Mouse (Mus musculus) liver, adult 2 months (tissue): ENCODE results near the gene Lmf2. TPM values are rescaled to one million over a fixed set of nuclear protein-coding genes. Genes with fewer than 3 reads are reported as not detected.

Source experiments
- DNase-seq: peaks from one replicate; pipeline ENCODE4 v3.0.0-alpha.2; 2011; ENCODE audit warnings: low read depth, low spot score; ENCODE audit errors: extremely low read depth
- H3K27ac ChIP-seq: fragments of 200-500 bp; replicated peaks from 2 replicates; pipeline ENCODE4 v1.5.1; 2012; ENCODE audit warnings: low read depth, mild to moderate bottlenecking, control low read depth, inconsistent platforms, low read length; ENCODE audit not compliant: insufficient read depth
- H3K27me3 ChIP-seq: fragments of 200-500 bp; 2 replicates; pipeline ENCODE4 v1.6.1; 2012; ENCODE audit warnings: mild to moderate bottlenecking, moderate library complexity, low read length, inconsistent platforms; ENCODE audit not compliant: control insufficient read depth, insufficient read depth
- H3K36me3 ChIP-seq: fragments of 200-500 bp; 2 replicates; pipeline ENCODE4 v1.6.1; 2012; ENCODE audit warnings: low read length, inconsistent platforms; ENCODE audit not compliant: control insufficient read depth, insufficient read depth
- H3K4me1 ChIP-seq: fragments of 200-500 bp; 2 replicates; pipeline ENCODE4 v1.6.1; 2011; ENCODE audit warnings: low read length; ENCODE audit not compliant: control insufficient read depth, insufficient read depth
- H3K4me3 ChIP-seq: fragments of 200-500 bp; 2 replicates; pipeline ENCODE4 v1.5.1; 2011; ENCODE audit warnings: low read depth, mild to moderate bottlenecking, control low read depth, low read length, moderate library complexity; ENCODE audit not compliant: insufficient read depth
- H3K79me2 ChIP-seq: fragments of 200-500 bp; 2 replicates; pipeline ENCODE4 v1.6.1; 2012; ENCODE audit warnings: inconsistent platforms, mild to moderate bottlenecking, low read length, moderate library complexity; ENCODE audit not compliant: control insufficient read depth, insufficient read depth
- H3K9ac ChIP-seq: fragments of 200-500 bp; 2 replicates; pipeline ENCODE4 v1.6.1; 2012; ENCODE audit warnings: low read depth, mild to moderate bottlenecking, control low read depth, inconsistent platforms, low read length
- CTCF ChIP-seq: fragments of 200-500 bp; IDR thresholded peaks from 2 replicates; pipeline ENCODE4 v1.5.1; 2011; ENCODE audit warnings: low read depth, low read length, control low read depth
- POLR2A ChIP-seq: fragments of 200-500 bp; IDR thresholded peaks from 2 replicates; pipeline ENCODE4 v1.6.1; 2011; ENCODE audit warnings: low read length, control low read depth; ENCODE audit not compliant: insufficient read depth; ENCODE audit errors: extremely low read depth
- WGBS: fragments of 180-500 bp; shearing (Covaris S2); methylation state at CpG from one replicate; pipeline ENCODE4 v1.1.7; 2018; 5-methylcytosine and 5-hydroxymethylcytosine counted together
- polyA plus RNA-seq: library from polyadenylated mRNA; depleted of rRNA; stranded (reverse); fragments of >200 nt; gene quantifications from 2 replicates; pipeline ENCODE4 v1.2.3, GENCODE M21; 2012
- total RNA-seq: library from RNA; depleted of rRNA; stranded (reverse); fragments of >200 nt; gene quantifications from 2 replicates; pipeline ENCODE4 v1.2.3, GENCODE M21; 2014

Gene Lmf2
- total and polyA plus RNA-seq, 2 experiments = 4.3 to 21.3 TPM

DNA sequence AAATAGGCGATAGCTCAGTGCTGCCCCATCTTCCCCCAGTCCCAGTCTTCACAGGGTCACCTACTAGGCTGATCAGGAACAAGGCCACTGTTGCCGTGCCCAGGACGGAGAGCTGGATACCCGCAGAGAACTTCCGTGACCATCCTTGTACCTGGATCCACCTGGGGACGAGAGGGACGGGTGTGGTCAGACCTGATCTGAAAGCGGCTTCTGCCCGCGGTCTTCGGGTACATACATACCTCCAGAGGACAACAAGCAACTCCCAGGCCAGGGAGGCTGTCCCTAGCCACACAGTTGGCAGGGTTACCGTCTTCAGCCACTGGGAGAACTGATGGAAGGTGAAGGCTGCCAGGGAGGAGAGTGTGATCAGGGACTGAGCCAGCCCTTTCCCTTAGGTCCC, 2.7 kb downstream of the Lmf2 start:
- Histone ChIP-seq H3K36me3 (0 out of 2 replicates have a peak, but pooled peaks cover 2% of the 10 kb centered on the region), H3K9ac (no peak overlapping the region)
- WGBS = 97% methylated on average over 12 of the region's 12 CpGs

DNA sequence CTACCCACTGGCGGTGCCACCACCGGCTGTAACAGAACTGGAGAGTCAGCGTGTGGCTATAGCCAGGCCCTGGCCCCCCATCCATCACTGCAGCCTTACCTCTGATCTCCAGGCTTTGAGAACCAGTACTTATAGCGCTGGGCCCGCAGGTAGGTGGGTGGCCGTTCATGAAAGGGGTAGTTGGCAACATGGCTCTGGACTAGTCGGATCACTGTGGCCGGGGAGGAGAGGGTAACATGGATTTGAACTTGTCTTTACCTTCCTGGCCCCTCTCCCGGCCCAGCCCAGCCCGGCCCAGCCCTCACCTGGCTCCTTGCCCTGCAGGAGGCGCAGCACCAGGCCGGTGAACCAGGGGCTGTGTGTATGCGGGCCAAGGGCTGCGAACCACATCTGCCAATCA, 3.4 kb downstream of the Lmf2 start:
- no peak for TF ChIP-seq CTCF
- TF ChIP-seq POLR2A = no peak
- no peak for DNase-seq
- no peak overlapping the region for H3K27ac ChIP-seq
- 98% methylated on average over 14 of the region's 14 CpGs for WGBS
- H3K79me2 ChIP-seq = peaks cover 10% of the 10 kb centered on the region; the same call in 1 of the 2 replicates
- 0 out of 2 replicates have a peak, but pooled peaks cover 2% of the 10 kb centered on the region for H3K36me3 ChIP-seq
- no peak overlapping the region for H3K9ac ChIP-seq
- no peak overlapping the region for H3K4me3 ChIP-seq
- no peaks in the 10 kb centered on the region for H3K27me3 ChIP-seq
- H3K4me1 ChIP-seq = peaks cover 3% of the 10 kb centered on the region

More for the DNA sequence above, 2.7 kb downstream of the Lmf2 start:
- no peak for DNase-seq
- Histone ChIP-seq H3K27ac (no peak overlapping the region), H3K4me3 (no peak overlapping the region), H3K79me2 (peaks cover 12% of the 10 kb centered on the region; the same call in 1 of the 2 replicates), H3K27me3 (no peaks in the 10 kb centered on the region), H3K4me1 (peaks cover 3% of the 10 kb centered on the region)
- no peak for TF ChIP-seq CTCF
- TF ChIP-seq POLR2A = no peak

DNA sequence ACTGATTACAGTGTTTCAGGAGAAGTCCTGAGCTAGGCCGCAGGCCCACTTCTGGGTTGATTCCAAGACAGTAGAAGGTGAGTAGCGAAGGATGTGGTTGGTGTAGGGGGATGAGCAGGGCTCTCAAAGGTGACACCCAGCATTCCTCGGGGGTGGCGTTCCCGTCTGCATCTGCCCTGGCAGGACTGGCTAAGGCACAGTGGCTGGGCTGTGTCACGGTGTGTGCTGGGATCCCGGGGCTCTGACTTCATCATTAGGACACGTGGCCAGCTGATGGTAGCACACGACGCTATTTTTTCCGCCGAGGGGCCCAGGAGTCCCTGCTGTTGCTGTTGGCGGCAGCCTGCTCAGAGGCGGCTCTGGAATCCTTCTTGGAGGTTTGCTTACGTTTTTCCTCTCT, 4.2 kb downstream of the Lmf2 start:
- no peak overlapping the region for H3K9ac ChIP-seq
- no peak for TF ChIP-seq POLR2A
- TF ChIP-seq CTCF = no peak
- H3K36me3 ChIP-seq = 0 out of 2 replicates have a peak, but pooled peaks cover 2% of the 10 kb centered on the region
- H3K4me1 ChIP-seq = no peaks in the 10 kb centered on the region; the same call in 1 of the 2 replicates
- peaks cover 10% of the 10 kb centered on the region; the same call in 1 of the 2 replicates for H3K79me2 ChIP-seq
- WGBS = 94% methylated on average over 15 of the region's 15 CpGs
- H3K27me3 ChIP-seq = no peaks in the 10 kb centered on the region
- no peak overlapping the region for H3K27ac ChIP-seq
- H3K4me3 ChIP-seq = no peak overlapping the region
- no peak for DNase-seq

DNA sequence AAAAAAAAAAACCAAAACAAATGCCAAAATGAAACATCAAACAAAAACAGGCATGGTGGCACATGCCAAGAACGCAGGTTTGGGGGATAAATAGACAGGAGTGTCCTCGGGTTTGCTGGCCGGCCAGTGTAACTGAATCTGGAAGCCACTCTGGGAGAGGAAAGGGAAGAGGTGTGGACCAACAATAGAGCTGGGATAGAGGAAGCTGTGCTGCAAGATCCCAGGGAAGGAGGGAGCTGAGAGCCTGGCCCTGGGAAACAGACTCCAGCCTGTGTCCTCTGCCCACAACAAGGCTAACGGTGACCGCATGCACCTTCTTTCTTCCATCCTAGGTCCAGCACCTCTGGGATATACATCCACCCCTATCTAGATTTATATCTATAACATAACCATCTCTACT, 5.0 kb downstream of the Lmf2 start:
- H3K27me3 ChIP-seq = no peaks in the 10 kb centered on the region
- no peak overlapping the region for H3K27ac ChIP-seq
- no peak overlapping the region for H3K9ac ChIP-seq
- TF ChIP-seq POLR2A (no peak), CTCF (no peak)
- no peaks in the 10 kb centered on the region; the same call in 1 of the 2 replicates for H3K4me1 ChIP-seq
- H3K36me3 ChIP-seq = 0 out of 2 replicates have a peak, but pooled peaks cover 2% of the 10 kb centered on the region
- WGBS = 80% methylated on average over 5 of the region's 5 CpGs
- no peak for DNase-seq
- H3K79me2 ChIP-seq = peaks cover 6% of the 10 kb centered on the region; the same call in 1 of the 2 replicates
- no peak overlapping the region for H3K4me3 ChIP-seq

DNA sequence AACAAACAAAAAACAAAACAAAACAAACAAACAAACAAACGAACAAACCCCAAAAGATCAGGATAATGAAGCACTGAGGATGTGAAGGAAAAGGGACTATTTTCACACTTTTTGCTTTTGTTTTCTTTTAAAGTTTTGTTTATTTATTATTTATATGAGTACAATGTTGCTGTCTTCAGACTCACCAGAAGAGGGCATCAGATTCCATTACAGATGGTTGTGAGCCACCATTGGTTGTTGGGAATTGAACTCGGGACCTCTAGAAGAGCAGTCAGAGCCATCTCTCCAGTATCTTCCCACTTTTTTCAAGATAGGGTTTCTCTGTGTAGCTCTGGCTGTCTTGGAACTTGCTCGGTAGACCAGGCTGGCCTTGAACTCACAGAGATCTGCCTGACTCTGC, 12.1 kb downstream of the Lmf2 start:
- TF ChIP-seq POLR2A (no peak), CTCF (peak; percentile 37; the same call in 1 of the 2 replicates)

DNA sequence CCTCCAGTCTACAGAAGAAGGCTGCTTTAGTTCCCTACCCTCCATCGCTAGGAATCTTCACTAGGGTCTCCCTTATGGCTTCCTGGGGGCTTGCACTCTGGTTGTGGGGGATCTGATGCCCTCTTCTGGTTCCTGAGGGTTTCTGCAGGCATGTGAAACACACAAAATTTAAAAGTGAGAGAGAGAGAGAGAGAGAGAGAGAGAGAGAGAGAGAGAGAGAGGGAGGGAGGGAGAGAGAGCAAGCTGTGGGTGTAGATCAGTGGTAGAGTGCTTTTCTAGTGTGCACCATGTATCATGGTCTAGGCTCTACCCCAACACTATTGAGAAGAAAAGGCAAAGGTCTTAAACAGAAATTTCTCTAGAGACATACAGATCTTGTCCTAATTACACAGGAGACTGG, 13.8 kb downstream of the Lmf2 start:
- Histone ChIP-seq H3K9ac (no peak overlapping the region), H3K27me3 (no peaks in the 10 kb centered on the region), H3K4me1 (no peaks in the 10 kb centered on the region), H3K4me3 (no peak overlapping the region), H3K79me2 (no peaks in the 10 kb centered on the region), H3K27ac (no peak overlapping the region), H3K36me3 (no peaks in the 10 kb centered on the region)
- no peak for TF ChIP-seq POLR2A
- no peak for TF ChIP-seq CTCF
- WGBS = 50% methylated on average over 1 of the region's 1 CpGs
- DNase-seq = no peak

More for the DNA sequence above, 12.1 kb downstream of the Lmf2 start:
- H3K9ac ChIP-seq = no peak overlapping the region
- WGBS = 73% methylated on average over 3 of the region's 3 CpGs
- H3K27me3 ChIP-seq = no peaks in the 10 kb centered on the region
- H3K4me1 ChIP-seq = no peaks in the 10 kb centered on the region
- H3K4me3 ChIP-seq = no peak overlapping the region
- H3K79me2 ChIP-seq = no peaks in the 10 kb centered on the region
- DNase-seq = peak; percentile 10
- H3K36me3 ChIP-seq = no peaks in the 10 kb centered on the region
- H3K27ac ChIP-seq = no peak overlapping the region
